Mouse (Mus musculus) megakaryocyte-erythroid progenitor cell, adult 5 weeks (primary cell): Measurements from ENCODE around the gene Cul3. TPM values are rescaled to one million over a fixed set of nuclear protein-coding genes. Genes with fewer than 3 reads are reported as not detected.

Experiments used
- polyA plus RNA-seq: library from polyadenylated mRNA; stranded (reverse); fragments of >175 nt; gene quantifications from 2 replicates; pipeline ENCODE4 v1.2.3, GENCODE M21; 2012

Gene Cul3
- 12.5 and 15.0 TPM in 2 replicates for polyA plus RNA-seq

GRCm38 (mm10) chr1:80340436-80341376 is at the start of gene Cul3:
Gene Cul3, minus strand, starts transcription at chr1:80340480.

DNA sequence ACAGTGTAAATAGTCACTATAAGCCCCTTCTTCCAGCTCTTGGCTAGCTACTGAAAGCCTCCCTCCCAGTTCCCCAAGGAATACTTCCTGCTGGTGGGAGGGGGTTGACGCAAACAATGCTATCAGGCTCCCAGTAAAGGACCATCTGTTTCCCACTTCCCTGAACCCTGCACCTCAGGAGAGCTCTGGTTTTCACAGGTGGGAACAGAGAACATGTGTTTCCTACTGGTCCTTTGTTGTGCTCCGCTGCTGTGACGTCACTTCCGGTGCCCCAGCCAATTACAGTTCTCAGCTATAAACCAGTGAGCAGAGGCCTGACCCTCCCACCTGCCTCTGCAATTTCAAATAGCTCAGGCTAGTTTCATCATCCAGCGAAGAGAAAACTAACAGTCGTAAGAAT is 122.0 kb downstream of the Cul3 start, which contains the start of gene Fam124b:
TSS of gene Fam124b (minus strand) at position 206 of the 400 bp plus-strand sequence.

Other genes starting within 250 kb of the Cul3 start
- not detected in 2 replicates for gene Fam124b, start 122.0 kb downstream of the Cul3 start, polyA plus RNA-seq
- gene Gm45261, start 121.0 kb upstream of the Cul3 start, polyA plus RNA-seq = not detected in 2 replicates